Mouse (Mus musculus): Measurements from ENCODE around the gene Cenps. TPM values are rescaled to one million over a fixed set of nuclear protein-coding genes. Genes with fewer than 3 reads are reported as not detected.
A peak's percentile ranks its signal among the peaks of the same experiment; 100 is the strongest.

Cenps gene
- polyA plus RNA-seq, 1 experiment from 2014 or later: 23.2 TPM

DNA sequence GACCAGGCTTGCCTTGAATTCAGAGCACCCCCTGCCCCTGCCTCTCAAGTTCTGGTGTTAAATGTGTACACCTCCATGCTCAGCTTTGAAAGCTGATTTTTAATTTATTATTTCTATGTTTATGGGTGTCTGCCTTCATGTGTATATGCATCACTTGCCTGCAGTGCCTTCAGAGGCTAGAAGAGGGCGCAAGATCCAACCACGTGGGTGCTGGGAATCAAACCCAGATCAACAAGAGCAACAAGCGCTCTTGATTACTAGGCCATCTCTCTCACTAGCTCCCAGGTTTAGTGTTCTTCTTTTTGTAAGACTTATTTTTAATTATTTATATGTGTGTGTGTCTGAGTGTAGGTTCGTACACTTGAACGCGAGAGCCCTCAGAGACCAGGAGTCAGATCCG is 17.4 kb upstream of the Cenps start:
- WGBS (ENCODE audit: insufficient replicate concordance): 93% methylated on average over 7 of the region's 7 CpGs
- Histone ChIP-seq H3K9me3 (replicated peaks) (no peaks in the 10 kb centered on the region), H3K36me3 (peaks cover 100% of the 10 kb centered on the region), H3K4me2 (no peak overlapping the region), H3K4me3 (no peak overlapping the region), H3K4me1 (no peaks in the 10 kb centered on the region), H3K9ac (no peak overlapping the region), H3K27me3 (replicated peaks) (no peaks in the 10 kb centered on the region), H3K27ac (no peak overlapping the region)
- ATAC-seq: no peak

DNA sequence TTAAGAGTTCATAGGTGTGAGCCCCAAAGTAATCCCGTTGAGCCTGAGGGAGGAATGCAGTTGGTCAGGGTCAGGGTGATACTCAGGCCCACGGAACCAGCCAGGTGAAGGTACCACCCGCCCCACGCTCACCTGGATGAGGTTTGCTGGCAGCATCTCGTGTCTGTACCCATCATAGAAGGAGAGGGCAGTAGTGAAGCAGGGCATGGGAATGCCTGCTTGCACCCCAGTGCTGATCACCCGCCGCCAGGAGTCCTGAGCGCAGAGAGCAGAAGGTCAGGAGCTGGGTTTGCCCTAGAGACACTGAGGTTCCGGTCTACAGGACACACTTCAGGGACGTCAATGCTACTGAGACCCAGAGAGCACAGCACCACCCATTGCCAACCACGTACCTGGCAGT is 13.3 kb upstream of the Cenps start:
- Histone ChIP-seq H3K27me3 (replicated peaks) (no peaks in the 10 kb centered on the region), H3K36me3 (peaks cover 67% of the 10 kb centered on the region), H3K9ac (no peak overlapping the region), H3K4me1 (peaks cover 17% of the 10 kb centered on the region), H3K4me3 (no peak overlapping the region), H3K9me3 (replicated peaks) (no peaks in the 10 kb centered on the region), H3K27ac (no peak overlapping the region), H3K4me2 (no peak overlapping the region)
- no peak for ATAC-seq
- WGBS (ENCODE audit: insufficient replicate concordance): 83% methylated on average over 11 of the region's 11 CpGs

- Histone ChIP-seq H3K27ac (peak overlapping the region; percentile 8; the same call in 1 of the 2 replicates), H3K27me3 (replicated peaks) (no peaks in the 10 kb centered on the region), H3K4me1 (peaks cover 17% of the 10 kb centered on the region), H3K4me3 (no peak overlapping the region), H3K36me3 (peaks cover 63% of the 10 kb centered on the region), H3K4me2 (no peak overlapping the region), H3K9ac (no peak overlapping the region), H3K9me3 (replicated peaks) (no peaks in the 10 kb centered on the region)
- ATAC-seq: 0 out of 2 replicates have a peak, but pooled peaks have one; percentile 10
- WGBS (ENCODE audit: insufficient replicate concordance): 68% methylated on average over 11 of the region's 11 CpGs
These were observed 12.8 kb upstream of the Cenps start for GRCm38 (mm10) chr4:149150256-149150655.

DNA sequence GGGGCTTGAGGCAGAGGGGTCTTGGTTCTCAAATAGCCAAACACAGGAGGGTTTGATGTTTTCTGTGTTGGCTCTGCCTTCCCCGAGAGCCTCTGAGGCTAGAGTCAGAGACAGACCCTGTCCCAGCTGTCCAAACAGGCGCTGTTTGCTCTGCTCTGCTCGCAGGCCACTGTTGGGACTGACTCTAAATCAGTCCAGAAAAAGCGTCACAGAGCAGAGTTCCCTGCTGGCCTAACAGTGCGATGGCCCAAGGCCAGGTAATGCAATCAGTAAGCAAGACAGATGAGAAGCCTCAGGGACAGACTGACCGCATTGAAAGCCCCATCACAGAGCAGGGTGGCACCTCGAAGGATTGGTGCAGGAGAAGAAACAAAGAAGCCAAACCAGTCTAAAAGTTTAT is 12.2 kb upstream of the Cenps start:
- Histone ChIP-seq H3K9ac (no peak overlapping the region), H3K9me3 (replicated peaks) (no peaks in the 10 kb centered on the region), H3K27ac (no peak overlapping the region), H3K4me1 (peaks cover 17% of the 10 kb centered on the region), H3K4me3 (no peak overlapping the region), H3K4me2 (no peak overlapping the region), H3K36me3 (peaks cover 56% of the 10 kb centered on the region), H3K27me3 (replicated peaks) (no peaks in the 10 kb centered on the region)
- 78% methylated on average over 7 of the region's 7 CpGs for WGBS (ENCODE audit: insufficient replicate concordance)
- peak; percentile 51 for ATAC-seq

DNA sequence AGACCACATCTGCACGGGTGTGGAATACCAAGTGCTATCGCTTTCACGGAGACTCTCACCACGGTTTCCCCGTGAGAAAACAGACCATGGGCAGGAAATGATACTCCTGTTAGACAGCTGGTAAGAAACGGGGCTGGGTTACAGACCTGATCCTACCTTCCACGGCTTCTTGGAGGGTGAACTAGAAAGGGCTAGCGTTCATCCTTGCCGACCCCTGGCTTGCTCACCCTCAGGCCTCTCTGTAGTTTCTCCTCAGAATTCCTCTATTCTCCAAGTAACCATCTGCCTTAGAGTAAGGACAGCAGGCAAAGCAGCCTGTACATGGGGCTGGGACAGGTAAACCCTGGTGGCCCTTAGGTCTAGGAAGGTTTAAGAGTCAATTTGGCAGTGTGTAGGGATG is 11.8 kb upstream of the Cenps start:
- Histone ChIP-seq H3K4me3 (no peak overlapping the region), H3K36me3 (peaks cover 52% of the 10 kb centered on the region), H3K9ac (no peak overlapping the region), H3K27me3 (replicated peaks) (no peaks in the 10 kb centered on the region), H3K4me2 (no peak overlapping the region), H3K9me3 (replicated peaks) (no peaks in the 10 kb centered on the region), H3K27ac (no peak overlapping the region), H3K4me1 (peaks cover 17% of the 10 kb centered on the region)
- WGBS (ENCODE audit: insufficient replicate concordance): 66% methylated on average over 9 of the region's 9 CpGs
- ATAC-seq: no peak; the same call in 1 of the 2 replicates

DNA sequence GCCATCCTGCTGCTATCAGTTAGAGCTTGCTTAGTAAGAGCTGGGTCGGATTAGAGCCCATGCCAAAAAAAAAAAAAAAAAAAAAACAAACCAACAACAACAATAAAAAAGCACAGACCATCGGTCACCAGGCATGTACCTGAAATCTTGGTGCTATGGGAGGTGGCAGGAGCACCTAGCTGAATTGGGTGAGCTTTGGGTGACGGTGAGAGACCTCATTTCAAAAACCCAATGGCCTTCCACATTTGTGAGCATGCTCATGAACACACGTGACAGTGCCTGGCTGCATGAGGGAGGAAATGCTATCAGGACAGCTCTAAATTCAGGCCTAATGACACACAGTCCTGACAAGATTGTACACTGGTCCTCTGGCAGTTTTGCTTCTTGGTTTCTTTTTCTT is 10.7 kb upstream of the Cenps start:
- Histone ChIP-seq H3K4me2 (no peak overlapping the region), H3K27me3 (replicated peaks) (no peaks in the 10 kb centered on the region), H3K27ac (no peak overlapping the region), H3K4me1 (peaks cover 17% of the 10 kb centered on the region), H3K36me3 (peaks cover 41% of the 10 kb centered on the region), H3K9me3 (replicated peaks) (no peaks in the 10 kb centered on the region), H3K4me3 (no peak overlapping the region), H3K9ac (no peak overlapping the region)
- WGBS (ENCODE audit: insufficient replicate concordance): 54% methylated on average over 4 of the region's 4 CpGs
- no peak for ATAC-seq

DNA sequence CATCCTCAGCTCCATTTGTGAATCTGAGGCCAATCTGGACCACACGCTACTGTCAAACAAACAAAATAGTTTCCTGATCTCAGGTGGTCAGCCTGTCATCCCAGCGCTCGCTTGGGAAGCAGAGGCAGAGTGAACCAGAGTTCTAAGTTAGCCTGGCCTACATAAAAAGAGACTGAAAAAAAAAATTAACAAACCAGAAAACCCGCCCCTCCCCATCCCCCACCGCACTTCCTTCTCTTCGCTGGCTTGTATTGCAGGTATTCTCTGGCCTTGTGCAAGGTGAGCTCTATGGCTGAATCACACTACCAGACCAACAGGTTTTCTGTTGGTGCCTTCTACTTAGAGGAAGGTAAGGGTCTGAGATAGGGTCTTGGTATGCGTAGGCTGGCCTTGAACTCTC is 10.1 kb upstream of the Cenps start:
- Histone ChIP-seq H3K27me3 (replicated peaks) (0 out of 2 replicates have a peak, but pooled peaks cover 4% of the 10 kb centered on the region), H3K9ac (no peak overlapping the region), H3K36me3 (peaks cover 36% of the 10 kb centered on the region), H3K4me2 (no peak overlapping the region), H3K4me1 (peaks cover 17% of the 10 kb centered on the region), H3K27ac (no peak overlapping the region), H3K9me3 (replicated peaks) (no peaks in the 10 kb centered on the region), H3K4me3 (no peak overlapping the region)
- WGBS (ENCODE audit: insufficient replicate concordance): 56% methylated on average over 7 of the region's 7 CpGs
- no peak for ATAC-seq

GRCm38 (mm10) chr4:149145151-149145550 is 7.7 kb upstream of the Cenps start:
- H3K9me3 ChIP-seq (replicated peaks): no peaks in the 10 kb centered on the region
- no peak overlapping the region for H3K27ac ChIP-seq
- H3K4me2 ChIP-seq: no peak overlapping the region
- 0 out of 2 replicates have a peak, but pooled peaks cover 9% of the 10 kb centered on the region for H3K27me3 ChIP-seq (replicated peaks)
- no peak overlapping the region for H3K9ac ChIP-seq
- 80% methylated on average over 4 of the region's 4 CpGs for WGBS (ENCODE audit: insufficient replicate concordance)
- ATAC-seq: no peak
- no peak overlapping the region for H3K4me3 ChIP-seq
- peaks cover 17% of the 10 kb centered on the region for H3K4me1 ChIP-seq
- peaks cover 12% of the 10 kb centered on the region for H3K36me3 ChIP-seq

DNA sequence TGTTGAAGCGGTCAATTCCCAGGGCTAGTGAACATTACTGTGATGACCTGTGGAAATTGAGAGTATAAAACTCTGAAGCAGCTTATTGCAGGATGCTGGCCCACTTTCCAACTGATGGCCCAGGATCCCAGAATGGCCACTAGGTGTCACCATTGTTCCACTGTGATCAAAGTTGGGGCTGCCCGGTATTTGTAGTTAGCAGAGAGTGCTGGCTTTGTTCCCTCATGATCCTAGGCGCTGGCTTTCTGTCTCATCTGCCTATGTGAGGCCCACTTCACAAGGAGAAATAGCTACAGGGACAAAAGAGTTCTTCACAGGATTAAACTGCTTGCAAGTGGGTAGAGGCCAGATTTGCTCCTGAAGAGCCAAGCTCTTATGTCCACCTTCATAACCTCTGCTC is 7.0 kb upstream of the Cenps start:
- Histone ChIP-seq H3K27ac (no peak overlapping the region), H3K4me3 (no peak overlapping the region), H3K9me3 (replicated peaks) (no peaks in the 10 kb centered on the region), H3K4me2 (no peak overlapping the region), H3K9ac (no peak overlapping the region), H3K4me1 (peaks cover 17% of the 10 kb centered on the region), H3K36me3 (peaks cover 5% of the 10 kb centered on the region), H3K27me3 (replicated peaks) (0 out of 2 replicates have a peak, but pooled peaks cover 9% of the 10 kb centered on the region)
- ATAC-seq: peak; percentile 37; the same call in 1 of the 2 replicates
- WGBS (ENCODE audit: insufficient replicate concordance): 2% methylated on average over 3 of the region's 3 CpGs

DNA sequence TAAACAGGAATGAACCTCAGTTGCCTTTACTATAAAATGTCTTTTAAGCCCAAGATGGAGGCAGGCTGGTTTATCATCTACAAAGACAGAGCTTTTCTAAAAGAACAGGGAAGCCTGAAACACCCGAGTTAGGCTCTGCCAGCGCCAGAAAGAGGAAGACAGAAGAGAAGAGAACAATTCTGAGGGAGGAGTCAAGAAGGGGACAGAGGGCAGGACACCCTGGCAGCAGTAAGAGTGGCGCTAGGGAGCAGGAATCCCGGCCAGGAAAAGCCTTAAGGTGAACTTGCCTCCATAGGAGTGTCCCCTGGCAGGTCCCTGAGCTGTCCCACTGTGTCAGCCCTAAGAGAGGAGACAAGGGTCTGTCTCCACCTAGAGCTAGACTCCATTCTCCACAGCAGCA is 6.2 kb upstream of the Cenps start:
- no peak for ATAC-seq
- Histone ChIP-seq H3K27ac (no peak overlapping the region), H3K27me3 (replicated peaks) (0 out of 2 replicates have a peak, but pooled peaks cover 9% of the 10 kb centered on the region), H3K9me3 (replicated peaks) (no peaks in the 10 kb centered on the region), H3K4me3 (no peak overlapping the region), H3K4me2 (no peak overlapping the region), H3K9ac (no peak overlapping the region), H3K4me1 (peaks cover 17% of the 10 kb centered on the region), H3K36me3 (no peaks in the 10 kb centered on the region)
- WGBS (ENCODE audit: insufficient replicate concordance): 15% methylated on average over 4 of the region's 4 CpGs

DNA sequence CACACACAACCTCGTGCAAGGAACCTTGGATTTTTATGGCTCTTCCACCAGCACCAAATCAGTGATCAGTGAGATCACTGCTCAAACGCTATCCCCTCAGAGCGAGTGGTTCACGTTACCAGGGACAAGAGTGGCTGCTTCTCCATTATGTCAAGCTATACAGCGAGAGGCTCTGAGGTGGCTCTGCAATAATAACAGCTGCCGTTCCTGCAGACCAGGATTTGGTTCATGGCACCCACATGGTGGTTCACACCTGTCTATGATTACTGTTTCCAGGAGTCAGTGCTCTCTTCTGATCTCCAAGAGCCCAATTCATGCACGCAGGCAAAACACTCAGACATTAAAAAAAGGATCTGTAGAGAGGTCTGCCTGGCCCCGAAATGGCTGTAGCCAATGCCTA is 1.1 kb upstream of the Cenps start:
- Histone ChIP-seq H3K36me3 (0 out of 2 replicates have a peak, but pooled peaks cover 3% of the 10 kb centered on the region), H3K9me3 (replicated peaks) (no peaks in the 10 kb centered on the region), H3K27ac (no peak overlapping the region), H3K4me3 (no peak overlapping the region), H3K4me2 (no peak overlapping the region), H3K9ac (no peak overlapping the region), H3K4me1 (peaks cover 13% of the 10 kb centered on the region), H3K27me3 (replicated peaks) (0 out of 2 replicates have a peak, but pooled peaks cover 9% of the 10 kb centered on the region)
- WGBS (ENCODE audit: insufficient replicate concordance): 78% methylated on average over 8 of the region's 8 CpGs
- no peak for ATAC-seq

GRCm38 (mm10) chr4:149136116-149136850 is 1.1 kb downstream of the Cenps start:
- Histone ChIP-seq H3K9me3 (replicated peaks) (no peaks in the 10 kb centered on the region), H3K4me3 (peak overlapping the region; percentile 72), H3K27ac (peak overlapping the region; percentile 86; the same call in 1 of the 2 replicates), H3K36me3 (peaks cover 21% of the 10 kb centered on the region), H3K27me3 (replicated peaks) (no peaks in the 10 kb centered on the region), H3K4me2 (peak overlapping the region; percentile 83), H3K4me1 (peaks cover 16% of the 10 kb centered on the region), H3K9ac (peak overlapping the region; percentile 83)
- ATAC-seq: no peak
- WGBS (ENCODE audit: insufficient replicate concordance): 73% methylated on average over 18 of the region's 18 CpGs

Data from liver, embryonic 12.5 days (tissue).